Mouse (Mus musculus) lung, embryonic 16.5 days (tissue): Measurements from ENCODE around the gene Ank2. TPM values are rescaled to one million over a fixed set of nuclear protein-coding genes. Genes with fewer than 3 reads are reported as not detected.

Experiments used
- ATAC-seq: fragments of 200-750 bp; cut with Nextera tagmentation; 2 replicates; pipeline ENCODE4 v1.8.0; 2017; ENCODE audit warnings: low read depth, mild to moderate bottlenecking, moderate library complexity
- H3K27ac ChIP-seq: fragments of 300-500 bp; sonication (generic); 2 replicates; pipeline ENCODE4 v1.5.1; 2014; ENCODE audit warnings: mild to moderate bottlenecking, control low read depth, low read length
- H3K27me3 ChIP-seq: fragments of 300-500 bp; sonication (generic); 2 replicates; pipeline ENCODE4 v1.6.1; 2014; ENCODE audit warnings: low read depth, low read length, mixed read lengths; ENCODE audit not compliant: control insufficient read depth, insufficient read depth
- H3K36me3 ChIP-seq: fragments of 300-500 bp; sonication (generic); 2 replicates; pipeline ENCODE4 v1.6.1; 2014; ENCODE audit warnings: low read length; ENCODE audit not compliant: control insufficient read depth, insufficient read depth
- H3K4me1 ChIP-seq: fragments of 300-500 bp; sonication (generic); replicated peaks from 2 replicates; pipeline ENCODE4 v1.6.1; 2014; ENCODE audit warnings: low read length, mixed read lengths; ENCODE audit not compliant: control insufficient read depth, insufficient read depth
- H3K4me2 ChIP-seq: fragments of 300-500 bp; sonication (generic); 2 replicates; pipeline ENCODE4 v1.6.1; 2014; ENCODE audit warnings: low read depth, low read length, control low read depth
- H3K4me3 ChIP-seq: fragments of 300-500 bp; sonication (generic); 2 replicates; pipeline ENCODE4 v1.5.1; 2014; ENCODE audit warnings: mild to moderate bottlenecking, low read length, control low read depth
- H3K9ac ChIP-seq: fragments of 300-500 bp; sonication (generic); 2 replicates; pipeline ENCODE4 v1.6.1; 2014; ENCODE audit warnings: low read length, control low read depth
- H3K9me3 ChIP-seq: fragments of 300-500 bp; sonication (generic); 2 replicates; pipeline ENCODE4 v1.6.1; 2016; ENCODE audit warnings: low read length; ENCODE audit not compliant: control insufficient read depth
- WGBS: fragments of 180-500 bp; shearing (Covaris S2); extraction: QIAGEN DNeasy Blood & Tissue Kit; methylation state at CpG from one replicate; pipeline ENCODE4 v1.1.7; 2014; 5-methylcytosine and 5-hydroxymethylcytosine counted together
- polyA plus RNA-seq: library from polyadenylated mRNA; unstranded; fragments of >200 nt; fragmentation: Nextera tagmentation; extraction: Ambion mirVana; gene quantifications from 2 replicates; pipeline ENCODE4 v1.2.1, GENCODE M21; 2015

Gene Ank2
- polyA plus RNA-seq = 10.3 and 11.3 TPM in 2 replicates

- peak; percentile 91 for ATAC-seq
- Histone ChIP-seq H3K4me2 (peak within 1 kb of the TSS; percentile 100), H3K27ac (no peak within 1 kb of the TSS), H3K27me3 (peaks cover 28% of the 10 kb centered on the region), H3K9ac (peak within 1 kb of the TSS; percentile 67), H3K4me1 (peaks cover 11% of the 10 kb centered on the region; the same call in 1 of the 2 replicates), H3K36me3 (no peaks in the 10 kb centered on the region), H3K9me3 (no peaks in the 10 kb centered on the region), H3K4me3 (peak within 1 kb of the TSS; percentile 66)
- under 1% methylated on average over 54 of the region's 62 CpGs for WGBS
These were observed at the start of gene Ank2 for GRCm38 (mm10) chr3:127498742-127499400. Gene Ank2 (minus strand): TSS chr3:127499350.

- 38% methylated on average over 5 of the region's 5 CpGs for WGBS
- peaks cover 19% of the 10 kb centered on the region for H3K36me3 ChIP-seq
These were observed 48.7 kb upstream of the Ank2 start for GRCm38 (mm10) chr3:127547882-127548281.

GRCm38 (mm10) chr3:127544610-127545121 is 45.5 kb upstream of the Ank2 start:
- ATAC-seq = no peak

More at GRCm38 (mm10) chr3:127547882-127548281, 48.7 kb upstream of the Ank2 start:
- H3K4me3 ChIP-seq = no peak overlapping the region
- H3K9ac ChIP-seq = no peak overlapping the region
- no peak for ATAC-seq
- H3K27ac ChIP-seq = no peak overlapping the region
- H3K4me1 ChIP-seq = 0 out of 2 replicates have a peak, but pooled peaks cover 3% of the 10 kb centered on the region
- H3K27me3 ChIP-seq = no peaks in the 10 kb centered on the region
- H3K9me3 ChIP-seq = no peaks in the 10 kb centered on the region
- no peak overlapping the region for H3K4me2 ChIP-seq

GRCm38 (mm10) chr3:127543976-127544375 is 44.8 kb upstream of the Ank2 start:
- ATAC-seq = no peak
- H3K27ac ChIP-seq = no peak overlapping the region
- no peak overlapping the region for H3K4me2 ChIP-seq
- peaks cover 19% of the 10 kb centered on the region for H3K36me3 ChIP-seq
- H3K9ac ChIP-seq = no peak overlapping the region
- 80% methylated on average over 4 of the region's 4 CpGs for WGBS
- H3K27me3 ChIP-seq = no peaks in the 10 kb centered on the region
- no peak overlapping the region for H3K4me3 ChIP-seq
- no peaks in the 10 kb centered on the region for H3K4me1 ChIP-seq
- H3K9me3 ChIP-seq = no peaks in the 10 kb centered on the region

More at GRCm38 (mm10) chr3:127544610-127545121, 45.5 kb upstream of the Ank2 start:
- H3K4me2 ChIP-seq = no peak overlapping the region
- no peak overlapping the region for H3K27ac ChIP-seq
- WGBS = 44% methylated on average over 5 of the region's 5 CpGs
- no peak overlapping the region for H3K4me3 ChIP-seq
- H3K9ac ChIP-seq = no peak overlapping the region
- no peaks in the 10 kb centered on the region for H3K27me3 ChIP-seq
- H3K36me3 ChIP-seq = peaks cover 19% of the 10 kb centered on the region
- no peaks in the 10 kb centered on the region for H3K4me1 ChIP-seq
- no peaks in the 10 kb centered on the region for H3K9me3 ChIP-seq

- Histone ChIP-seq H3K4me3 (no peak overlapping the region), H3K27me3 (no peaks in the 10 kb centered on the region), H3K9me3 (no peaks in the 10 kb centered on the region), H3K4me2 (no peak overlapping the region), H3K9ac (no peak overlapping the region), H3K27ac (no peak overlapping the region), H3K36me3 (peaks cover 8% of the 10 kb centered on the region; the same call in 1 of the 2 replicates), H3K4me1 (no peaks in the 10 kb centered on the region)
- no peak for ATAC-seq
- WGBS = 60% methylated on average over 6 of the region's 6 CpGs
These were observed 40.0 kb upstream of the Ank2 start for GRCm38 (mm10) chr3:127539193-127539592.

GRCm38 (mm10) chr3:127530293-127530692 is 31.1 kb upstream of the Ank2 start:
- no peak for ATAC-seq
- Histone ChIP-seq H3K4me3 (no peak overlapping the region), H3K4me1 (no peaks in the 10 kb centered on the region), H3K4me2 (no peak overlapping the region), H3K9me3 (no peaks in the 10 kb centered on the region), H3K9ac (no peak overlapping the region), H3K36me3 (no peaks in the 10 kb centered on the region), H3K27me3 (no peaks in the 10 kb centered on the region), H3K27ac (no peak overlapping the region)
- 13% methylated on average over 4 of the region's 4 CpGs for WGBS

GRCm38 (mm10) chr3:127529824-127530223 is 30.7 kb upstream of the Ank2 start:
- no peaks in the 10 kb centered on the region for H3K4me1 ChIP-seq
- ATAC-seq = no peak
- H3K27ac ChIP-seq = no peak overlapping the region
- no peaks in the 10 kb centered on the region for H3K27me3 ChIP-seq
- WGBS = 72% methylated on average over 4 of the region's 4 CpGs
- H3K36me3 ChIP-seq = no peaks in the 10 kb centered on the region
- no peak overlapping the region for H3K4me2 ChIP-seq
- no peak overlapping the region for H3K4me3 ChIP-seq
- no peaks in the 10 kb centered on the region for H3K9me3 ChIP-seq
- no peak overlapping the region for H3K9ac ChIP-seq

GRCm38 (mm10) chr3:127529210-127529609 is 30.1 kb upstream of the Ank2 start:
- peak; percentile 59 for ATAC-seq
- Histone ChIP-seq H3K36me3 (no peaks in the 10 kb centered on the region), H3K9ac (no peak overlapping the region), H3K27ac (no peak overlapping the region), H3K27me3 (no peaks in the 10 kb centered on the region), H3K4me2 (no peak overlapping the region), H3K4me3 (no peak overlapping the region), H3K9me3 (no peaks in the 10 kb centered on the region), H3K4me1 (no peaks in the 10 kb centered on the region)
- WGBS = 46% methylated on average over 3 of the region's 3 CpGs

GRCm38 (mm10) chr3:127527465-127528034 is 28.4 kb upstream of the Ank2 start:
- H3K9me3 ChIP-seq = no peaks in the 10 kb centered on the region
- no peaks in the 10 kb centered on the region for H3K27me3 ChIP-seq
- H3K4me2 ChIP-seq = no peak overlapping the region
- WGBS = 68% methylated on average over 5 of the region's 5 CpGs
- ATAC-seq = no peak
- H3K4me1 ChIP-seq = no peaks in the 10 kb centered on the region
- H3K27ac ChIP-seq = no peak overlapping the region
- H3K4me3 ChIP-seq = no peak overlapping the region
- no peaks in the 10 kb centered on the region for H3K36me3 ChIP-seq
- H3K9ac ChIP-seq = no peak overlapping the region
